Mouse (Mus musculus) stomach, postnatal 0 days (tissue): Measurements from ENCODE around the gene Nop16.

Experiments used
- CTCF ChIP-seq: IDR thresholded peaks from 2 replicates; pipeline ENCODE4 v1.5.1; 2016; ENCODE audit warnings: antibody characterized with exemption, low read depth, mild to moderate bottlenecking, moderate library complexity
- EP300 ChIP-seq: optimal IDR thresholded peaks from 2 replicates; pipeline ENCODE3; 2016; ENCODE audit warnings: antibody characterized with exemption

GRCm38 (mm10) chr13:54589414-54589995 is 385 bp downstream of the Nop16 start:
- no peak for TF ChIP-seq CTCF
- no peak for TF ChIP-seq EP300
